Mouse (Mus musculus) stomach, embryonic 14.5 days (tissue): Measurements from ENCODE around the gene Chil1. TPM values are rescaled to one million over a fixed set of nuclear protein-coding genes. Genes with fewer than 3 reads are reported as not detected.
A peak's percentile ranks its signal among the peaks of the same experiment; 100 is the strongest.

Experiments used
- ATAC-seq: fragments of 200-750 bp; cut with Nextera tagmentation; 2 replicates; pipeline ENCODE4 v1.8.0; 2017; ENCODE audit warnings: low read depth, moderate TSS enrichment; ENCODE audit not compliant: insufficient number of reproducible peaks, insufficient read depth, low FRiP score
- H3K27ac ChIP-seq: fragments of 300-500 bp; sonication (generic); 2 replicates; pipeline ENCODE4 v1.5.1; 2014; ENCODE audit warnings: mild to moderate bottlenecking, low read length, moderate library complexity, mixed read lengths
- H3K27me3 ChIP-seq: fragments of 300-500 bp; sonication (generic); 2 replicates; pipeline ENCODE4 v1.6.1; 2014; ENCODE audit warnings: low read length, control low read depth, mixed read lengths; ENCODE audit not compliant: control insufficient read depth, insufficient read depth
- H3K36me3 ChIP-seq: fragments of 300-500 bp; sonication (generic); 2 replicates; pipeline ENCODE4 v1.6.1; 2014; ENCODE audit warnings: mild to moderate bottlenecking, control low read depth, low read length, moderate library complexity, mixed read lengths; ENCODE audit not compliant: control insufficient read depth, insufficient read depth
- H3K4me1 ChIP-seq: fragments of 300-500 bp; sonication (generic); 2 replicates; pipeline ENCODE4 v1.6.1; 2014; ENCODE audit warnings: low read length, control low read depth, mixed read lengths; ENCODE audit not compliant: control insufficient read depth, insufficient read depth
- H3K4me2 ChIP-seq: fragments of 300-500 bp; sonication (generic); replicated peaks from 2 replicates; pipeline ENCODE4 v1.6.1; 2014; ENCODE audit warnings: low read depth, low read length, control low read depth
- H3K4me3 ChIP-seq: fragments of 300-500 bp; sonication (generic); 2 replicates; pipeline ENCODE4 v1.5.1; 2014; ENCODE audit warnings: low read depth, low read length, control low read depth
- H3K9ac ChIP-seq: fragments of 300-500 bp; sonication (generic); replicated peaks from 2 replicates; pipeline ENCODE4 v1.6.1; 2014; ENCODE audit warnings: low read depth, mild to moderate bottlenecking, control low read depth, low read length, moderate library complexity, mixed read lengths
- H3K9me3 ChIP-seq: fragments of 300-500 bp; sonication (generic); 2 replicates; pipeline ENCODE4 v1.6.1; 2016; ENCODE audit warnings: low read depth, low read length, control low read depth; ENCODE audit not compliant: control insufficient read depth
- WGBS: fragments of 180-500 bp; shearing (Covaris S2); extraction: QIAGEN DNeasy Blood & Tissue Kit; methylation state at CpG from one replicate; pipeline ENCODE4 v1.1.7; 2014; 5-methylcytosine and 5-hydroxymethylcytosine counted together
- polyA plus RNA-seq: library from polyadenylated mRNA; unstranded; fragments of >200 nt; fragmentation: Nextera tagmentation; extraction: Ambion mirVana; gene quantifications from 2 replicates; pipeline ENCODE4 v1.2.1, GENCODE M21; 2014

Gene Chil1
- polyA plus RNA-seq, 1 experiment from 2014 or later, result 0.67 TPM

DNA sequence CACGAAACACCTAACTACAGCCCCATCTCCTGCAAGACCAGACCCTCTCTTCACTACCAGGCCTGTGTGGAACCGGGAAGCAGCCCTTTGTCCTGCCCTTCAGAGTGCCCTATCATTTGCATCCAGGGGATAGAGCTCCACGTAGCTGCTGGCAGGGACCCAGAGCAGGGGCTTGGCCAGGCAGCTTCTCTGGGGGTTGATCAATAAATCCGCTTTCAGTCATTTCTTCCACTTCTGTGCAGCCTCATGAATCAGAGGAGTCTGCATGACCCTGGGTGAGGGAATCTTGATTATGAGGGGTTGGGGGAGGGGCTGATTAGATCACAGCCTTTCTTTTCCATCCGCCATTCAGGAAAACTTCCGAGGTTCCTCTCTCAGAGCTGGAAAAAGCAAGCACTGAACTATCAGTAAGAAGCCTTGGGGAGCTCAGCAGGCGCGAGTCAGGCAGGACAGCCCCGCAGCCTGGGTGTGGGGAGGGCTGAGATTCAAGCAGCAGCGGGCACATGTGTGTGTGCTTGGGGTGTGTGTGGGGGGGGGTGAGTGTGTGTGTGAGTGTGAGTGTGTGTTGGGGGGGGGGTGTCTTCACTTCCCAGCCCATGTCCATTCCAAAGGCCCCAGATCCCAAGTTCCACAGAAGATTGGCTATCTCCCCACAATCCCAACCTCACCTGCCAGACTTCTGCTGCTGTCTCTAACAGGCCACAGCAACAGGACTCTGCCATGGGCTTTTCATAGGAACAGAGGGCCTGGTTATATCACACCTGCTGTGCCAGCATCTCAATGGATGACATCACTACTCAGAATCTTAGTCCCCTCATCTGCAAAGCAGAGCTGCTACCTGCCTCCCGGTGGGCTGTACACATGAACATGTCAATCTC lies 34.0 kb downstream of the Chil1 start:
- no peak overlapping the region for H3K9ac ChIP-seq
- no peak overlapping the region for H3K4me2 ChIP-seq
- H3K27me3 ChIP-seq, result no peaks in the 10 kb centered on the region
- no peak overlapping the region for H3K4me3 ChIP-seq
- peaks cover 10% of the 10 kb centered on the region; the same call in 1 of the 2 replicates for H3K4me1 ChIP-seq
- ATAC-seq, result no peak
- H3K27ac ChIP-seq, result peak overlapping the region; percentile 39; the same call in 1 of the 2 replicates
- no peaks in the 10 kb centered on the region for H3K9me3 ChIP-seq
- no peaks in the 10 kb centered on the region for H3K36me3 ChIP-seq
- 35% methylated on average over 11 of the region's 11 CpGs for WGBS

DNA sequence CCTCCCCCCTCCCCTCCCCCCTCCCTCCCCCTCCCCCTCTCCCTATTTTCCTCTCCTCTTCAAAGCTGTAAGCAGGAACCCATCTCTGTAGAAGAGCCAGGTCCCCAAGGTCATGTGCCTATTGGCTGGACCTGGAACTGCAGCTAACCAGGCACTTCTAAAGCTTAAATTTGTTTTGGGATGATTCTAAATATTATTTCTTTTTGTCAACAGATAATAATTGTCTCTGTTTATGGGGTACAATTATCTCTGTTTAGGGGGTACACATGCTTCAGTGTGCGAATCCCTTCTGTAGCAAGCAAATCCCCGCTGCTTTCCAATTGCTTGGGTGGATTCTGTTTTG lies 34.6 kb downstream of the Chil1 start:
- Histone ChIP-seq H3K27ac (no peak overlapping the region), H3K36me3 (no peaks in the 10 kb centered on the region), H3K4me3 (no peak overlapping the region), H3K9me3 (no peaks in the 10 kb centered on the region), H3K9ac (no peak overlapping the region), H3K4me2 (no peak overlapping the region), H3K4me1 (peaks cover 6% of the 10 kb centered on the region; the same call in 1 of the 2 replicates), H3K27me3 (no peaks in the 10 kb centered on the region)
- no peak for ATAC-seq
- WGBS, result 86% methylated on average over 2 of the region's 2 CpGs

- 44% methylated on average over 12 of the region's 12 CpGs for WGBS
- no peak overlapping the region for H3K27ac ChIP-seq
- peak; percentile 73 for ATAC-seq
Observed at GRCm38 (mm10) chr1:134217028-134217481, 35.1 kb downstream of the Chil1 start.

DNA sequence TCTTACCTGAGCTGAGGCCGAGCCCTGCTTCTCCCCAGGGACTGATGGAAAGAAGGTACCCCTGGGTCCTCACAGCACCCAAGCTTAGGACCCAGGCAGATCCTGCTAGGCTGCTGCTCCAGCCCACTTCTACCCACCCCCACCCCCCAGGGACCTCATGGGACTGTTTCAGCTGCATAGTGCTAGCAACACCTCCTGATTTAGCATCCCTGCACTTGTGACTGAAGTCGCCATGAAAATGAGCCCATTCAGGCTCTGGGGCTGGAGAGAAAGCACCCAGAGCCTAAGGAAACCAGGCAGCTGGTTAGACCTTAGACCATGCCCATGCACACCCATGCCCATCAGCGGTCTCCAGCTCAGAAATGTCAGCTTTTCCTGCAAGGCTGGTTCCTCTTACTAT lies 36.0 kb downstream of the Chil1 start:
- ATAC-seq, result no peak
- Histone ChIP-seq H3K27ac (no peak overlapping the region), H3K9ac (no peak overlapping the region), H3K27me3 (no peaks in the 10 kb centered on the region), H3K4me3 (no peak overlapping the region), H3K36me3 (no peaks in the 10 kb centered on the region), H3K9me3 (no peaks in the 10 kb centered on the region), H3K4me2 (no peak overlapping the region), H3K4me1 (peaks cover 4% of the 10 kb centered on the region; the same call in 1 of the 2 replicates)
- WGBS, result 73% methylated on average over 3 of the region's 3 CpGs

More at GRCm38 (mm10) chr1:134217028-134217481, 35.1 kb downstream of the Chil1 start:
- Histone ChIP-seq H3K4me2 (no peak overlapping the region), H3K4me1 (peaks cover 4% of the 10 kb centered on the region; the same call in 1 of the 2 replicates), H3K9ac (no peak overlapping the region), H3K36me3 (no peaks in the 10 kb centered on the region), H3K9me3 (no peaks in the 10 kb centered on the region), H3K4me3 (no peak overlapping the region), H3K27me3 (no peaks in the 10 kb centered on the region)

DNA sequence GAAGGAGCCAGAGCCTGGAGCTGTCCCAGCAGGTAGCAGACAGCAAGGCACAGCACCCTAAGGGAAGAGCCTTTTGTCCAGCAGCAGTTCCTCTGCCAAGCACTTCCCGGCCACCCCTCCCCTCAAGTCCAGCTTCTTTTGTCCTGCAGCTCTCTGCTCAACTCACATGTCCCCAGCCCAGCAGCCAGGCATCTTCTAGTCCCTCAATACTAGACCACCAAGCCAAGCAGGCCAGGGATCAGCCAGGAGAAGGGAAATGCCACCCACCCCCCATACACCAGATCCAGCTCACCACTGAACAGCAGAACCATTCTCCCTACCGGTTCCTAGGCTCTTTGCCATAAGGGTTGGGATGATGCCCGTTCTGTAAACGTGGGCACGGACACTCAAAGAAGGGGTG lies 37.6 kb downstream of the Chil1 start:
- Histone ChIP-seq H3K9me3 (no peaks in the 10 kb centered on the region), H3K27me3 (no peaks in the 10 kb centered on the region), H3K9ac (no peak overlapping the region), H3K36me3 (no peaks in the 10 kb centered on the region), H3K4me1 (peaks cover 4% of the 10 kb centered on the region; the same call in 1 of the 2 replicates), H3K4me2 (no peak overlapping the region), H3K4me3 (no peak overlapping the region), H3K27ac (no peak overlapping the region)
- 85% methylated on average over 5 of the region's 5 CpGs for WGBS
- ATAC-seq, result no peak

- ATAC-seq, result no peak
Observed at GRCm38 (mm10) chr1:134221172-134221571, 39.2 kb downstream of the Chil1 start.

DNA sequence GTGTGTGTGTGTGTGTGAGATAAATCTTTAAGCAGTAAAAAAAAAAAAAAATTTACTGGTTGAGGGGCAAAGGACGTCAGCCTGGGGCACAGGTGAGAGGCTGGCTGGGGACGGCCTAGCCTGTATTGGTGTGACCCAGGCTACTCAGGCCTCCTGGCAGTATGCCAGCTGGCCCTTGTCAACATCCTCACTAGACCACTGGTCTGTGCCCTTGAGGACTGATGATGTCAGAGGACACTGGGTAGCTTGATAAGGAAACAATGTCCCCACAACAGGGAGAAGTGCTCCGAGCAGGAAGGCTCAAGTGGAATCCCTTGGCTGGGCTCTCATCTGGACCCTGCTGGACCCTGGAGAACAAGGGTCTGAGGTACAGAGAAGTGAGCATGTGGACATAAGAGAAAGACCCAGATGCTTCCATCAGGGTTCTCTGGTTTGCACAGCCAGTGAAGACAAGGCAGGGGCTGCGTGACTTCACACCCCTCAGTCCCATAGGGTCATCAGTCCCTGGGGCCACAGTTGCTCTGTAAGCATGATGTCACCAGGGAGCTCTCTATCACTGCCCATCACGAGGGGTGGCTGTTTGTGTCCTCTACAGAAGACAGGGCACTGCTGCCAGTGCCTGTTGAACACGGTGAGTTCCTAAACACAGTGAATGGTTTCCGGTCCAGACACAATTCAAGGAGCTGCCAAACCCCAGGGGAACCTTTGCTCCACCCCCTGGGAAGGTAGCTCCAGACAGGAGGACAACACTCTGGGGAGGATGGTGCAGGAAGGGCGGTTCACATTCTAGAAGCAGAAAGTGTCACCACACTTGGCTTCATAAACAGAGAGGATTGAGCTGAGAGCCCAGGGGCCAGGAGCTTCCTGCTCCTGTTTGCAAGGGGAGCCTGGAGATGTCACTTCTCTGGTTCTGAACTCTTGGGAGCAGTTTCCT lies 40.4 kb downstream of the Chil1 start:
- Histone ChIP-seq H3K9me3 (no peaks in the 10 kb centered on the region), H3K27me3 (no peaks in the 10 kb centered on the region), H3K9ac (no peak overlapping the region), H3K36me3 (no peaks in the 10 kb centered on the region), H3K4me2 (no peak overlapping the region), H3K4me1 (no peaks in the 10 kb centered on the region), H3K4me3 (no peak overlapping the region), H3K27ac (no peak overlapping the region)
- no peak for ATAC-seq
- 51% methylated on average over 8 of the region's 8 CpGs for WGBS

More at GRCm38 (mm10) chr1:134221172-134221571, 39.2 kb downstream of the Chil1 start:
- Histone ChIP-seq H3K4me2 (no peak overlapping the region), H3K9ac (no peak overlapping the region), H3K36me3 (no peaks in the 10 kb centered on the region), H3K27ac (no peak overlapping the region), H3K4me3 (no peak overlapping the region), H3K9me3 (no peaks in the 10 kb centered on the region), H3K4me1 (peaks cover 4% of the 10 kb centered on the region; the same call in 1 of the 2 replicates), H3K27me3 (no peaks in the 10 kb centered on the region)
- 67% methylated on average over 1 of the region's 1 CpGs for WGBS

DNA sequence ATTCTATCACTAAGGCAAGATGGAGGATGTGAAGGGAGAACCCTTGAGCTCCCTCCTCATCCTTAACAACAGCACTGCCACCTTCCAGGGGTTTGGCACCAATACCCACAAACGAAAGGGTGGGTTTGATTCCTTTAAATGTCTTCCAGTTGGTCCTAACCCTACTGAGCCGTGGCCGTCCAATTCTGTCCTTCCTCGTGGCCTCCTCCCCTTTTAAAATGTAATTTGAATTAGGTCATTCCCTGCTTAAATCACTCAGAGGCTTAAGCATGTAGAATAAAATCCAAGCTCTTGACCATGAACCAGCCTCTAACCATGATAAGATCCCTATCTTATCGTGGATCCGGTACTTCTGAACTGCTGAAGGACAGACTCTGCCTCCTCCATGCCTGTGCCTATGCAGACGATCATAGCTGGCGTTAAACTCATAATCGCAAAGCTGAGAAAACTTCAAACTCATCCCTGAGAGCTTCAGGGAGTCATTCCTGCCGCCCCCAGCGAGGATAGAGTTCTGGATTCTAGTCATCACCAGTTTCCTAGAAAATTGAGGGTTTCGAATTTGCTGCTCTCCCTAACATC lies 42.8 kb downstream of the Chil1 start:
- no peaks in the 10 kb centered on the region for H3K27me3 ChIP-seq
- H3K27ac ChIP-seq, result no peak overlapping the region
- H3K4me1 ChIP-seq, result no peaks in the 10 kb centered on the region
- no peak overlapping the region for H3K9ac ChIP-seq
- H3K4me3 ChIP-seq, result no peak overlapping the region
- ATAC-seq, result no peak
- H3K4me2 ChIP-seq, result no peak overlapping the region
- 88% methylated on average over 12 of the region's 12 CpGs for WGBS
- H3K36me3 ChIP-seq, result no peaks in the 10 kb centered on the region
- no peaks in the 10 kb centered on the region for H3K9me3 ChIP-seq
